Mouse (Mus musculus) thymus, adult 2 months (tissue): Measurements from ENCODE around the gene Pde6h. TPM values are rescaled to one million over a fixed set of nuclear protein-coding genes. Genes with fewer than 3 reads are reported as not detected.

Experiments used
- DNase-seq: peaks from one replicate; pipeline ENCODE4 v3.0.0; 2021
- H3K27ac ChIP-seq: fragments of 200-500 bp; 2 replicates; pipeline ENCODE4 v1.5.1; 2012; ENCODE audit warnings: low read length, control low read depth; ENCODE audit not compliant: control insufficient read depth, insufficient read depth
- H3K27me3 ChIP-seq: fragments of 200-500 bp; 2 replicates; pipeline ENCODE4 v1.6.1; 2012; ENCODE audit warnings: mild to moderate bottlenecking, low read length, moderate library complexity, mixed read lengths; ENCODE audit not compliant: control insufficient read depth, insufficient read depth
- H3K36me3 ChIP-seq: fragments of 200-500 bp; 2 replicates; pipeline ENCODE4 v1.6.1; 2012; ENCODE audit warnings: mild to moderate bottlenecking, low read length, moderate library complexity; ENCODE audit not compliant: control insufficient read depth, insufficient read depth
- H3K4me1 ChIP-seq: fragments of 200-500 bp; replicated peaks from 2 replicates; pipeline ENCODE4 v1.6.1; 2012; ENCODE audit warnings: low read length; ENCODE audit not compliant: control insufficient read depth, insufficient read depth
- H3K4me3 ChIP-seq: fragments of 200-500 bp; 2 replicates; pipeline ENCODE4 v1.5.1; 2012; ENCODE audit warnings: mild to moderate bottlenecking, low read length, control low read depth, moderate library complexity; ENCODE audit not compliant: control insufficient read depth, insufficient read depth
- CTCF ChIP-seq: fragments of 200-500 bp; IDR thresholded peaks from 2 replicates; pipeline ENCODE4 v1.5.1; 2012; ENCODE audit warnings: mild to moderate bottlenecking, control low read depth, low read length, moderate library complexity, borderline replicate concordance; ENCODE audit not compliant: control insufficient read depth, poor library complexity, insufficient read depth; ENCODE audit errors: extremely low read depth
- POLR2A ChIP-seq: fragments of 200-500 bp; IDR thresholded peaks from 2 replicates; pipeline ENCODE4 v1.6.1; 2012; ENCODE audit warnings: mild to moderate bottlenecking, low read length, control low read depth, moderate library complexity; ENCODE audit not compliant: control insufficient read depth, poor library complexity, insufficient read depth; ENCODE audit errors: extremely low read depth
- WGBS: fragments of 180-500 bp; shearing (Covaris S2); methylation state at CpG from one replicate; pipeline ENCODE4 v1.1.7; 2018; 5-methylcytosine and 5-hydroxymethylcytosine counted together
- polyA plus RNA-seq: library from polyadenylated mRNA; depleted of rRNA; stranded (reverse); fragments of >200 nt; gene quantifications from 2 replicates; pipeline ENCODE4 v1.2.3, GENCODE M21; 2012

Gene Pde6h
- polyA plus RNA-seq, 1 experiment, result 0.01 TPM

DNA sequence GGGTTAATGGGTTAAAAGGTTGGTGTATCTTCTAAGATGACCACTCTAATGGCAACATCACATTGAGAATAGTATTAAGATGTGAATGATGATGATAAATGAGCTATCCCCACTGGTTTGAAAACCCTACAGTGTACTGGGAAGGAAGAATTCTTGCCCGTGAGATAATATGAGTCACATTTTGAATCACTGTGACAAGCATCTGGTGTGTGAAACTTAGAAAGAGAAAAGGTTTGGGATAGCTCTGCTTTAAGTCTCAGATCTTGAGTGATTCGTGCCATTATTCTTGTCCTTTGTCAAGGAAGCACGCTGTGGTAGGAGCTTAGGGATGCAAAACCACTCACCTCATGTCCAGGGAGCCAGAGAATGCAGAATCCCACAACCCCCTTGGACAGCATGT is 75.4 kb downstream of the Pde6h start:
- Histone ChIP-seq H3K27ac (no peak overlapping the region), H3K4me3 (no peak overlapping the region), H3K36me3 (no peaks in the 10 kb centered on the region), H3K4me1 (no peaks in the 10 kb centered on the region), H3K27me3 (no peaks in the 10 kb centered on the region)
- TF ChIP-seq CTCF, result no peak
- TF ChIP-seq POLR2A, result no peak
- DNase-seq, result no peak
- WGBS, result 89% methylated on average over 3 of the region's 3 CpGs

DNA sequence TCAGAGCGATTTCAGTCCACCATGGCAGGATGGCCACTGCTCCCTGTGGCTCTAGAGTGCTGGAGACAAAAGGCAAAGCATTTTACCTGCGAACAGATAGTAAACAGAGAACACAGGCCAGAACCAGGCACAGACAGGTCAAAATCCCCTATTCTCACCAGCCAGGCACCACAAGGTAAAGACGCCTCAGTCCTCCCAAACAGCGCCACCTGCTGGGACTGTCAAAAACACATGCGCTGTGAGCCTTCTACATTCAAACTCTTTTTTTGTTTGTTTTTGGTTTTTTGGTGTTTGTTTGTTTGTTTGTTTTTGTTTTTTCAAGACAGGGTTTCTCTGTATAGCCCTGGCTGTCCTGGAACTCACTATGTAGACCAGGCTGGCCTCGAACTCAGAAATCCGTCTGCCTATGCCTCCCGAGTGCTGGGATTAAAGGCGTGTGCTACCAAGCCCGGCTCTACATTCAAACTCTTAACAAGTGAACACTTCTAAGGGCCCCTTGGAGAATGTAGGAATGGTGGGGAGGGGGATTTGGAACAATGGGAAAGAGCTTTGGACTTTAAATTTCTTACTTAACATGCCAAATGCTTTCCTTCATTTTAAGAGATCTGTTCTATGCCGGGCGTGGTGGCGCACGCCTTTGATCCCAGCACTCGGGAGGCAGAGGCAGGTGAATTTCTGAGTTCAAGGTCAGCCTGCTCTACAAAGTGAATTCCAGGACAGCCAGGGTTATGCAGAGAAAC is 76.2 kb downstream of the Pde6h start:
- no peaks in the 10 kb centered on the region for H3K36me3 ChIP-seq
- no peak for TF ChIP-seq POLR2A
- no peak for TF ChIP-seq CTCF
- no peak overlapping the region for H3K27ac ChIP-seq
- H3K27me3 ChIP-seq, result no peaks in the 10 kb centered on the region
- no peak overlapping the region for H3K4me3 ChIP-seq
- peak; percentile 16 for DNase-seq
- H3K4me1 ChIP-seq, result no peaks in the 10 kb centered on the region
- WGBS, result 96% methylated on average over 15 of the region's 15 CpGs

DNA sequence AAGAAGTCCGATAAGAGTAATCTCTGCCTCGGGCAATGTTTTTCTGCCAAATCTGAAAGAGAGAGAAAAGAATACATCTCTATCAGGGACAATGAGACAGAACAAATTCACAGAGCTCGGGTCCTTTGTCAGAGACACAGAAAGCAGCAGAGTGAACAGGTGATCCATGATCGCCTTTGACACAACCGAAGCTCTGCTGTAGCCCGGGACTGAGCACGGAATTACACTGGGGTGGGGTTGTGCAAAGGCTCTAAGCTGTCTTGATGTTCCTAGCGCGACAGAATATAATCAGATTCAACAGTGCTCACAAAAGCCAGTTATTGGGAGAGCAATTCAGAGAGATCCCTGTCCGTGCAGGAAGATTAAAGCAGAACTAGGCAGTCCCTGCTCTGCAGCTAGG is 77.1 kb downstream of the Pde6h start:
- Histone ChIP-seq H3K4me3 (no peak overlapping the region), H3K4me1 (no peaks in the 10 kb centered on the region), H3K27me3 (no peaks in the 10 kb centered on the region), H3K36me3 (no peaks in the 10 kb centered on the region), H3K27ac (no peak overlapping the region)
- TF ChIP-seq CTCF (no peak), POLR2A (no peak)
- no peak for DNase-seq
- 96% methylated on average over 10 of the region's 10 CpGs for WGBS

GRCm38 (mm10) chr6:137001267-137002168 is 77.9 kb downstream of the Pde6h start:
- no peak for DNase-seq
- Histone ChIP-seq H3K27me3 (no peaks in the 10 kb centered on the region), H3K27ac (no peak overlapping the region), H3K4me3 (no peak overlapping the region), H3K4me1 (no peaks in the 10 kb centered on the region), H3K36me3 (no peaks in the 10 kb centered on the region)
- 84% methylated on average over 6 of the region's 6 CpGs for WGBS
- TF ChIP-seq POLR2A (no peak), CTCF (no peak)

- TF ChIP-seq POLR2A, result no peak
- no peak for TF ChIP-seq CTCF
- H3K4me1 ChIP-seq, result no peaks in the 10 kb centered on the region
- WGBS, result 93% methylated on average over 5 of the region's 5 CpGs
- H3K36me3 ChIP-seq, result no peaks in the 10 kb centered on the region
- H3K4me3 ChIP-seq, result no peak overlapping the region
- DNase-seq, result no peak
- no peaks in the 10 kb centered on the region for H3K27me3 ChIP-seq
- H3K27ac ChIP-seq, result no peak overlapping the region
Measured at GRCm38 (mm10) chr6:137002169-137002514, 78.5 kb downstream of the Pde6h start.

DNA sequence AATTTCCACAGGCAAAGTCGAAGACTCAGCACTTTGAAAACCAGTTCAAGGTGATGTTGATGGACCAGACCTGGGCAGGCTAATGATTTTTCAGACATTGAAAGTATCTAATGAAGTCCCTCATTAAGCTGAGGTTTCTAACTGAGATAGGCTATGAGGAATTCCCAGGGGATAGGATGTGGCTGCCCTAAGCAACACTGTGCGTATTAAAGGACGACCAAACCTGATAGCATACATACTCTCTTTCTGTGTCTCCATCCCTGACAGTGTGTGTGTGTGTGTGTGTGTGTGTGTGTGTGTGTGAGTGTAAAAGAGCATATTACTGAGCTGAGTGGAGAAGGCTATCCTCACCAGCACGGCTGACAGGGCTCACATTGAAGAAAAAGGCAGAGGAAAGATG is 80.7 kb downstream of the Pde6h start:
- TF ChIP-seq CTCF (no peak), POLR2A (no peak)
- Histone ChIP-seq H3K27me3 (no peaks in the 10 kb centered on the region), H3K4me1 (no peaks in the 10 kb centered on the region), H3K4me3 (no peak overlapping the region), H3K27ac (no peak overlapping the region), H3K36me3 (no peaks in the 10 kb centered on the region)
- DNase-seq, result no peak
- WGBS, result 92% methylated on average over 4 of the region's 4 CpGs

GRCm38 (mm10) chr6:137011187-137011586 is 87.6 kb downstream of the Pde6h start:
- DNase-seq, result no peak
- Histone ChIP-seq H3K27me3 (no peaks in the 10 kb centered on the region), H3K36me3 (no peaks in the 10 kb centered on the region), H3K27ac (no peak overlapping the region), H3K4me3 (no peak overlapping the region), H3K4me1 (no peaks in the 10 kb centered on the region)
- TF ChIP-seq CTCF, result no peak
- no peak for TF ChIP-seq POLR2A
- WGBS, result 41% methylated on average over 5 of the region's 5 CpGs
